Mouse (Mus musculus) brain, embryonic 14.5 days (tissue): ENCODE measurements around the gene Mtmr1.

Experiments used
- CTCF ChIP-seq: fragments of 200-500 bp; IDR thresholded peaks from 2 replicates; pipeline ENCODE4 v1.5.1; 2012; ENCODE audit warnings: inconsistent platforms, mild to moderate bottlenecking, moderate library complexity, borderline replicate concordance; ENCODE audit not compliant: insufficient read depth, insufficient read length; ENCODE audit errors: extremely low read depth
- POLR2A ChIP-seq: fragments of 200-500 bp; IDR thresholded peaks from 2 replicates; pipeline ENCODE4 v1.6.1; 2012; ENCODE audit warnings: mild to moderate bottlenecking, inconsistent platforms, borderline replicate concordance; ENCODE audit not compliant: poor library complexity, insufficient read depth, insufficient read length, severe bottlenecking; ENCODE audit errors: extremely low read depth

GRCm38 (mm10) chrX:71396326-71396725 is 31.8 kb downstream of the Mtmr1 start:
- no peak for TF ChIP-seq CTCF
- no peak for TF ChIP-seq POLR2A
